Mouse (Mus musculus) thymus, adult 2 months (tissue): ENCODE measurements around the gene AY074887.

Experiments
- CTCF ChIP-seq: fragments of 200-500 bp; IDR thresholded peaks from 2 replicates; pipeline ENCODE4 v1.5.1; 2012; ENCODE audit warnings: mild to moderate bottlenecking, control low read depth, low read length, moderate library complexity, borderline replicate concordance; ENCODE audit not compliant: control insufficient read depth, poor library complexity, insufficient read depth; ENCODE audit errors: extremely low read depth
- POLR2A ChIP-seq: fragments of 200-500 bp; IDR thresholded peaks from 2 replicates; pipeline ENCODE4 v1.6.1; 2012; ENCODE audit warnings: mild to moderate bottlenecking, low read length, control low read depth, moderate library complexity; ENCODE audit not compliant: control insufficient read depth, poor library complexity, insufficient read depth; ENCODE audit errors: extremely low read depth

DNA sequence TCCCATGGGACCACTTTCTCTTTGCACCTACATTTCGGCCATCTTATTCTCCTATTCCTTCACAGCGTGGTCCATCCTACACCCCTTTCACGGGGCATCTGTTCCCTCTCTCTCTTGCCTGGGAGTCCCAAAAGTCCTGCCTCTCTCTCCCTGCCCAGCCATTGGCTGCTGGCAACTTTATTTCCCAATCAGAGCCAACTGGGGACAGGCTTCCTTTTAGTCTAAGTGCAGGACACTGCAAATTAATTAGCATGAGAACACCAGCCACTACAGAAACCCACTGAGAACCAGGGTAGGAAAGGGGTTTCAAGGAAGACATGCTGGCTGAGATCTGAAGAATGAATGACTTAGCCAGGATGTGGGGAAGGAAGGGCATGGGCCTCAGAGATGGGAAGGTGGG, 43.6 kb upstream of the AY074887 start:
- TF ChIP-seq POLR2A = no peak
- TF ChIP-seq CTCF = no peak
